Mouse (Mus musculus) common myeloid progenitor, adult 5-6 weeks (primary cell): ENCODE measurements around the gene Tat. TPM values are rescaled to one million over a fixed set of nuclear protein-coding genes. Genes with fewer than 3 reads are reported as not detected.
A peak's percentile ranks its signal among the peaks of the same experiment; 100 is the strongest.
"Not testable (repeated sequence)": the region's sequence is repeated elsewhere in the genome, so short reads cannot be mapped to it uniquely, and the experiment has no call there.

Experiments used
- ATAC-seq: replicated peaks from 2 replicates; pipeline ENCODE4 v1.8.0; 2016; ENCODE audit warnings: low read depth, mild to moderate bottlenecking, moderate TSS enrichment, inconsistent platforms; ENCODE audit not compliant: poor library complexity, severe bottlenecking
- total RNA-seq: library from RNA; stranded (forward); fragments of 200-1000, 187-1606 nt; gene quantifications from 2 replicates; pipeline ENCODE4 v1.2.3, GENCODE M21; 2017

The Tat gene
- total RNA-seq, 1 experiment from 2014 or later = not detected

- ATAC-seq = no peak
These were observed 10.9 kb upstream of the Tat start for GRCm38 (mm10) chr8:109979339-109979738.

- no peak for ATAC-seq
These were observed 7.7 kb upstream of the Tat start for GRCm38 (mm10) chr8:109982386-109983105.

- no peak for ATAC-seq
These were observed 6.3 kb upstream of the Tat start for GRCm38 (mm10) chr8:109983944-109984343.

GRCm38 (mm10) chr8:109986384-109986783 is 3.9 kb upstream of the Tat start:
- no peak for ATAC-seq

- no peak for ATAC-seq
These were observed 2.5 kb upstream of the Tat start for GRCm38 (mm10) chr8:109987776-109988175.

GRCm38 (mm10) chr8:109989151-109989550 is 1.1 kb upstream of the Tat start:
- no peak for ATAC-seq

- ATAC-seq = no peak
These were observed 1.9 kb downstream of the Tat start for GRCm38 (mm10) chr8:109992166-109992565.

GRCm38 (mm10) chr8:109992951-109993350 is 2.7 kb downstream of the Tat start:
- no peak for ATAC-seq

- ATAC-seq = no peak
These were observed 7.1 kb downstream of the Tat start for GRCm38 (mm10) chr8:109997381-109997780.

- ATAC-seq = no peak
These were observed 7.8 kb downstream of the Tat start for GRCm38 (mm10) chr8:109998066-109998465.

GRCm38 (mm10) chr8:109999974-110000373 is 9.7 kb downstream of the Tat start:
- no peak for ATAC-seq

GRCm38 (mm10) chr8:110002953-110003352 is 12.7 kb downstream of the Tat start:
- peak; percentile 58; the same call in 1 of the 2 replicates for ATAC-seq

GRCm38 (mm10) chr8:110004300-110004699 is 14.1 kb downstream of the Tat start:
- ATAC-seq = no peak

GRCm38 (mm10) chr8:110006312-110007023 is 16.2 kb downstream of the Tat start:
- no peak for ATAC-seq

GRCm38 (mm10) chr8:110008228-110008994 is 18.2 kb downstream of the Tat start:
- ATAC-seq = no peak

GRCm38 (mm10) chr8:110008995-110009446 is 18.8 kb downstream of the Tat start:
- ATAC-seq = peak; percentile 39; the same call in 1 of the 2 replicates

GRCm38 (mm10) chr8:110010868-110011267 is 20.6 kb downstream of the Tat start:
- ATAC-seq = peak; percentile 69

GRCm38 (mm10) chr8:110022081-110022480 is 31.8 kb downstream of the Tat start:
- no peak for ATAC-seq

- ATAC-seq = no peak
These were observed 32.6 kb downstream of the Tat start for GRCm38 (mm10) chr8:110022768-110023344.

GRCm38 (mm10) chr8:110033771-110034170 is 43.5 kb downstream of the Tat start:
- ATAC-seq = not testable (repeated sequence)
